Mouse (Mus musculus): ENCODE data around the gene Slc41a3.

DNA sequence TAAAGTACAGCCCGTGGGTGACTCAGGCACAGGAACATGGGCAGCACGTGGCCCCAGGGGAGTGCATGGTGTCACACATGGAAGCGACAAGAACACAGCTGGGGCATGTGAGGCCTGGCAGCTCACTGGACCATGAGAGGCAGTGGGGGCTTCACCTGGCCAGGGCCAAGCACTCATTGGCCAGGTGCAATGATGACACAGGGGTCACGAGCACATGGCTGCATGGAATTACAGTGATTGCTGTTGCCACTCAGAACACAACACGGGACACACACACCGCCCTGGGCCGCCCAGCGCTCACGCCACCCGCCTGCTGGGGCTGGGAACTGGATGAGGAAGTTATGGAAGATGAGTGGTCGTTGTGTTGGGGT, 56.5 kb downstream of the Slc41a3 start:
- TF ChIP-seq POLR2A (IDR thresholded peaks at IDR 0.05; ENCODE audit: low read depth, low read length) = no peak
- no peak for TF ChIP-seq CTCF (IDR thresholded peaks at IDR 0.05; ENCODE audit: borderline replicate concordance, insufficient read depth, low read length)

Data from embryonic fibroblast, embryonic 13.5 days (primary cell).